Mouse (Mus musculus) heart, embryonic 11.5 days (tissue): ENCODE data around the gene Pde1c. TPM values are rescaled to one million over a fixed set of nuclear protein-coding genes. Genes with fewer than 3 reads are reported as not detected.
A peak's percentile ranks its signal among the peaks of the same experiment; 100 is the strongest.

Experiments used
- ATAC-seq: fragments of 200-750 bp; cut with Nextera tagmentation; replicated peaks from 2 replicates; pipeline ENCODE4 v1.8.0; 2017; ENCODE audit warnings: moderate library complexity; ENCODE audit not compliant: insufficient number of reproducible peaks, low FRiP score, low TSS enrichment
- H3K27ac ChIP-seq: fragments of 300-500 bp; sonication (generic); 2 replicates; pipeline ENCODE4 v1.5.1; 2014; ENCODE audit warnings: mild to moderate bottlenecking, low read depth, low read length
- H3K27me3 ChIP-seq: fragments of 300-500 bp; sonication (generic); 2 replicates; pipeline ENCODE4 v1.6.1; 2014; ENCODE audit warnings: mild to moderate bottlenecking, low read length, mixed read lengths; ENCODE audit not compliant: control insufficient read depth, insufficient read depth
- H3K36me3 ChIP-seq: fragments of 300-500 bp; sonication (generic); 2 replicates; pipeline ENCODE4 v1.6.1; 2014; ENCODE audit warnings: mild to moderate bottlenecking, low read length, moderate library complexity, mixed read lengths; ENCODE audit not compliant: control insufficient read depth, insufficient read depth
- H3K4me1 ChIP-seq: fragments of 300-500 bp; sonication (generic); 2 replicates; pipeline ENCODE4 v1.6.1; 2014; ENCODE audit warnings: low read length; ENCODE audit not compliant: control insufficient read depth, insufficient read depth
- H3K4me2 ChIP-seq: fragments of 300-500 bp; sonication (generic); 2 replicates; pipeline ENCODE4 v1.6.1; 2014; ENCODE audit warnings: mild to moderate bottlenecking, moderate library complexity
- H3K4me3 ChIP-seq: fragments of 300-500 bp; sonication (generic); 2 replicates; pipeline ENCODE4 v1.5.1; 2014; ENCODE audit warnings: low read depth, low read length
- H3K9ac ChIP-seq: fragments of 300-500 bp; sonication (generic); 2 replicates; pipeline ENCODE4 v1.6.1; 2014; ENCODE audit warnings: mild to moderate bottlenecking, low read depth, low read length, moderate library complexity
- H3K9me3 ChIP-seq: fragments of 300-500 bp; sonication (generic); replicated peaks from 2 replicates; pipeline ENCODE4 v1.6.1; 2016; ENCODE audit warnings: low read length; ENCODE audit not compliant: control insufficient read depth
- WGBS: fragments of 180-500 bp; shearing (Covaris S2); extraction: QIAGEN DNeasy Blood & Tissue Kit; methylation state at CpG from one replicate; pipeline ENCODE4 v1.1.7; 2014; ENCODE audit not compliant: insufficient replicate concordance; 5-methylcytosine and 5-hydroxymethylcytosine counted together
- polyA plus RNA-seq: library from polyadenylated mRNA; unstranded; fragments of >200 nt; fragmentation: Nextera tagmentation; extraction: Ambion mirVana; gene quantifications from 2 replicates; pipeline ENCODE4 v1.2.1, GENCODE M21; 2014

Pde1c gene
- polyA plus RNA-seq, 1 experiment from 2014 or later, result 2.6 TPM

- Histone ChIP-seq H3K36me3 (no peaks in the 10 kb centered on the region), H3K27ac (no peak overlapping the region), H3K4me3 (no peak overlapping the region), H3K9ac (no peak overlapping the region), H3K4me2 (no peak overlapping the region), H3K27me3 (no peaks in the 10 kb centered on the region), H3K4me1 (no peaks in the 10 kb centered on the region), H3K9me3 (no peaks in the 10 kb centered on the region)
- no peak for ATAC-seq
- 69% methylated on average over 4 of the region's 4 CpGs for WGBS
Observed at GRCm38 (mm10) chr6:56332149-56332548, 236.8 kb downstream of the Pde1c start.

- ATAC-seq, result no peak
- Histone ChIP-seq H3K9ac (no peak overlapping the region), H3K4me3 (no peak overlapping the region), H3K36me3 (no peaks in the 10 kb centered on the region), H3K4me2 (no peak overlapping the region), H3K9me3 (no peaks in the 10 kb centered on the region), H3K4me1 (no peaks in the 10 kb centered on the region), H3K27me3 (no peaks in the 10 kb centered on the region), H3K27ac (no peak overlapping the region)
- 82% methylated on average over 6 of the region's 6 CpGs for WGBS
Observed at GRCm38 (mm10) chr6:56331432-56331831, 237.5 kb downstream of the Pde1c start.

- Histone ChIP-seq H3K27ac (no peak overlapping the region), H3K4me2 (no peak overlapping the region), H3K4me1 (peaks cover 5% of the 10 kb centered on the region; the same call in 1 of the 2 replicates), H3K4me3 (no peak overlapping the region), H3K36me3 (no peaks in the 10 kb centered on the region), H3K27me3 (no peaks in the 10 kb centered on the region), H3K9ac (no peak overlapping the region), H3K9me3 (no peaks in the 10 kb centered on the region)
- 68% methylated on average over 1 of the region's 1 CpGs for WGBS
- ATAC-seq, result no peak
Observed at GRCm38 (mm10) chr6:56328103-56328502, 240.8 kb downstream of the Pde1c start.

GRCm38 (mm10) chr6:56322799-56323198 lies 246.1 kb downstream of the Pde1c start:
- Histone ChIP-seq H3K4me3 (no peak overlapping the region), H3K36me3 (no peaks in the 10 kb centered on the region), H3K9ac (no peak overlapping the region), H3K27me3 (no peaks in the 10 kb centered on the region), H3K4me1 (peaks cover 9% of the 10 kb centered on the region), H3K27ac (no peak overlapping the region), H3K9me3 (no peaks in the 10 kb centered on the region), H3K4me2 (0 out of 2 replicates have a peak overlapping the region, but pooled peaks have one; percentile 6)
- 6% methylated on average over 3 of the region's 3 CpGs for WGBS
- no peak for ATAC-seq

- no peak for ATAC-seq
- no peak overlapping the region for H3K4me2 ChIP-seq
- no peaks in the 10 kb centered on the region for H3K9me3 ChIP-seq
- no peaks in the 10 kb centered on the region for H3K4me1 ChIP-seq
- no peak overlapping the region for H3K9ac ChIP-seq
- no peak overlapping the region for H3K27ac ChIP-seq
- H3K4me3 ChIP-seq, result no peak overlapping the region
- H3K27me3 ChIP-seq, result no peaks in the 10 kb centered on the region
- H3K36me3 ChIP-seq, result no peaks in the 10 kb centered on the region
Observed at GRCm38 (mm10) chr6:56310318-56310717, 258.6 kb downstream of the Pde1c start.

- Histone ChIP-seq H3K36me3 (no peaks in the 10 kb centered on the region), H3K4me1 (no peaks in the 10 kb centered on the region), H3K9ac (no peak overlapping the region), H3K4me2 (no peak overlapping the region), H3K27me3 (no peaks in the 10 kb centered on the region), H3K9me3 (no peaks in the 10 kb centered on the region), H3K27ac (no peak overlapping the region), H3K4me3 (no peak overlapping the region)
- ATAC-seq, result no peak
- 87% methylated on average over 2 of the region's 2 CpGs for WGBS
Observed at GRCm38 (mm10) chr6:56306066-56306465, 262.8 kb downstream of the Pde1c start.

- Histone ChIP-seq H3K4me2 (no peak overlapping the region), H3K9me3 (no peaks in the 10 kb centered on the region), H3K27ac (no peak overlapping the region), H3K27me3 (no peaks in the 10 kb centered on the region), H3K4me3 (no peak overlapping the region), H3K4me1 (no peaks in the 10 kb centered on the region), H3K9ac (no peak overlapping the region), H3K36me3 (no peaks in the 10 kb centered on the region)
- 31% methylated on average over 1 of the region's 1 CpGs for WGBS
- ATAC-seq, result no peak
Observed at GRCm38 (mm10) chr6:56292176-56292575, 276.7 kb downstream of the Pde1c start.

- H3K4me1 ChIP-seq, result no peaks in the 10 kb centered on the region
- no peak overlapping the region for H3K9ac ChIP-seq
- no peaks in the 10 kb centered on the region for H3K27me3 ChIP-seq
- H3K27ac ChIP-seq, result no peak overlapping the region
- ATAC-seq, result no peak
- no peaks in the 10 kb centered on the region for H3K9me3 ChIP-seq
- H3K36me3 ChIP-seq, result no peaks in the 10 kb centered on the region
- H3K4me2 ChIP-seq, result no peak overlapping the region
- H3K4me3 ChIP-seq, result no peak overlapping the region
- WGBS, result 62% methylated on average over 2 of the region's 2 CpGs
Observed at GRCm38 (mm10) chr6:56289307-56289706, 279.6 kb downstream of the Pde1c start.

- no peak overlapping the region for H3K4me3 ChIP-seq
- H3K27me3 ChIP-seq, result no peaks in the 10 kb centered on the region
- no peak overlapping the region for H3K9ac ChIP-seq
- WGBS, result 79% methylated on average over 4 of the region's 4 CpGs
- no peaks in the 10 kb centered on the region for H3K4me1 ChIP-seq
- ATAC-seq, result no peak
- H3K9me3 ChIP-seq, result no peaks in the 10 kb centered on the region
- no peaks in the 10 kb centered on the region for H3K36me3 ChIP-seq
- H3K4me2 ChIP-seq, result no peak overlapping the region
- no peak overlapping the region for H3K27ac ChIP-seq
Observed at GRCm38 (mm10) chr6:56284821-56285220, 284.1 kb downstream of the Pde1c start.
